ENCODE assay signal across 8 mouse cellular contexts in genomic region chr10:96621361-96621945, GRCm38 (mm10). TPM values are rescaled to one million over a fixed set of nuclear protein-coding genes. Genes with fewer than 3 reads are reported as not detected.
A peak's percentile ranks its signal among the peaks of the same experiment; 100 is the strongest.
DNase-seq lines count a peak whose midpoint lies in the region; ATAC-seq and TF ChIP-seq lines count a peak whose summit lies in the region.

No protein-coding gene starts in this region.

- no peak overlapping the region for H3K9ac ChIP-seq in limb, embryonic 12.5 days (replicated peaks)

- H3K27me3 ChIP-seq in limb, embryonic 12.5 days = no peaks in the 10 kb centered on the region

- peaks cover 56% of the 10 kb centered on the region for H3K36me3 ChIP-seq in limb, embryonic 12.5 days

- peak overlapping the region; percentile 69 for H3K27ac ChIP-seq in gastrocnemius, adult 2 months
- H3K27ac ChIP-seq in limb, embryonic 12.5 days = no peak overlapping the region

- H3K4me2 ChIP-seq in limb, embryonic 12.5 days = peak overlapping the region; percentile 84

- TF ChIP-seq CTCF in gastrocnemius, adult 2 months (IDR thresholded peaks at IDR 0.05) = no peak

- 77% methylated on average over 4 of the region's 4 CpGs for WGBS in limb, embryonic 12.5 days

- peaks cover 58% of the 10 kb centered on the region for H3K4me1 ChIP-seq in limb, embryonic 12.5 days (replicated peaks)

- intact Hi-C loops in gastrocnemius, adult 2 months (cut with DNase I) = loop anchor here (5.0 kb wide), 1 partner anchor 201 kb away; no protein-coding TSS in a partner anchor

- no peaks in the 10 kb centered on the region for H3K9me3 ChIP-seq in limb, embryonic 12.5 days

- no peak for ATAC-seq in limb, embryonic 12.5 days (ENCODE audit: insufficient number of reproducible peaks, insufficient read depth, low FRiP score, low TSS enrichment, low read depth)

- DNase-seq in gastrocnemius, adult 2 months = no peak
- no peak for DNase-seq in gastrocnemius, postnatal 10 days
- DNase-seq in thymus, postnatal 25 days = peak; percentile 27
- DNase-seq in thymus, postnatal 36 days = no peak
- no peak for DNase-seq in adrenal gland, adult 2 months
- no peak for DNase-seq in cerebellum, postnatal 4 days (ENCODE audit: low spot score in 2 of 2)
- no peak for DNase-seq in embryo, embryonic 11 days

- H3K4me3 ChIP-seq in gastrocnemius, adult 2 months = peak overlapping the region; percentile 73
- peak overlapping the region; percentile 50 for H3K4me3 ChIP-seq in limb, embryonic 12.5 days (replicated peaks)

RNA-seq across cellular contexts. Expression of gene Btg1, which starts 4.6 kb away (rescaled TPM):
- 10 to 100 TPM; 12.8 to 15.0 TPM for total RNA-seq in gastrocnemius, adult 2 months (2021)
- total RNA-seq in gastrocnemius, postnatal 10 days (2021) = 10 to 100 TPM; 39.6 to 45.7 TPM
- 59.8 and 70.7 TPM in 2 replicates for polyA plus RNA-seq in limb, embryonic 12.5 days (2016; fragmentation: Nextera tagmentation; extraction: Ambion mirVana)
- total RNA-seq in adrenal gland, adult 2 months (2021) = 100 to 1,000 TPM in 1 of 2 experiments, 10 to 100 TPM in 1; 94.6 to 133 TPM
- 26.3 and 28.7 TPM in 2 replicates for polyA plus RNA-seq in adrenal gland, adult 2 months (2012; rRNA removed)
